Mouse (Mus musculus): Measurements from ENCODE around the gene Cd247.

The Cd247 gene

DNA sequence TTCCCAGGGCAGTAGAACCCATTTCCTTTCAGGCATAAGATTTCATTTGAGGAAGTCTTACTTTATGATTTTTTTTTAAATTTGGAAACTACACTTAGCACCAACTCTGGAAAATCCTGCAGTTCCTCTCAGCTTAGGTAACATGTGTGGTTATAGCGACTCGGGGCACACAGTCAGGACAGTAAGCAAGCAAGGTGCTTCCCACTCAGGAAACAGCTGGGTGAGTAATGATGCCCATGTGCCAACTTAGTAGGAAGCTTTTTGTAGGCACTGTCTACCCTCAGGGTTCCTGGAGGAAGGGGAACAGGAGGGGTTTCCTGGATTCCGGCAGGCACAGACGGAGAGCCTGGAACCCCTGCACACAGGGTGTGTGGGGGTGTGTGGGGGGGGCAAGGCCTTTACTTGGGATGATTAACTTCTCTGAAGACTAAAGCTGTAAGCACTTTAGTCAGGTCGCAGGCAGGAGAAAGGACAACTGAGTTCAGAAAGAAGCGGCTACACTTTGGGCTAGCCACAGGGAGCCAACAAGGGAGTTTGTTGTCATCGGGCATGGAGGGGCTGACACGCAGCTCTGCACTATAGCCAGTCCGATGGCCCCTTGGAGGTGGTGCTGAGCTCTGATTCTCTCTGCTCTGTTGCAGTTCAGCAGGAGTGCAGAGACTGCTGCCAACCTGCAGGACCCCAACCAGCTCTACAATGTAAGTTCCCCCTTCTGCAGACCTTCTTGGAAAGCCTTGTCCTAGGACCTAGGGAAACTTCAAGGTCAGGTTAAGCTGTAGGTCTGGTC, 67.5 kb downstream of the Cd247 start:
- DNase-seq = no peak

DNA sequence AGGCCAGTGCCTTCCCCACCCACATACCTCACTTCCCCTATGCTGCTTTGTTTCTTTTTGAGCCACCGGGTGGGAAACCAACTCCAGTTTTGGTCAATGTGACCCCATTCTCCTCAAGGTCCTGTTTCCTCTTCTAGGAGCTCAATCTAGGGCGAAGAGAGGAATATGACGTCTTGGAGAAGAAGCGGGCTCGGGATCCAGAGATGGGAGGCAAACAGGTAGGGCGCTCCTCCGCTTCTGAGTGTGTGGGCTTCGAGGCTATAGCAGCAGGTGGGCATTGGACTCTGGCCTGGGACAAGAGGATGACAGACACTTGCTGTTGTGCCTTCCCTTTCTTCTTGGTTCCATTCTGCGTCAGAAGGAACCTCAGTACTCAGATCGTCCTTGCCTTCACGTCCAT, 68.8 kb downstream of the Cd247 start:
- no peak for DNase-seq

GRCm38 (mm10) chr1:165858356-165858755, 69.9 kb downstream of the Cd247 start:
- DNase-seq = no peak

GRCm38 (mm10) chr1:165860373-165861234, 72.1 kb downstream of the Cd247 start:
- DNase-seq = no peak

DNA sequence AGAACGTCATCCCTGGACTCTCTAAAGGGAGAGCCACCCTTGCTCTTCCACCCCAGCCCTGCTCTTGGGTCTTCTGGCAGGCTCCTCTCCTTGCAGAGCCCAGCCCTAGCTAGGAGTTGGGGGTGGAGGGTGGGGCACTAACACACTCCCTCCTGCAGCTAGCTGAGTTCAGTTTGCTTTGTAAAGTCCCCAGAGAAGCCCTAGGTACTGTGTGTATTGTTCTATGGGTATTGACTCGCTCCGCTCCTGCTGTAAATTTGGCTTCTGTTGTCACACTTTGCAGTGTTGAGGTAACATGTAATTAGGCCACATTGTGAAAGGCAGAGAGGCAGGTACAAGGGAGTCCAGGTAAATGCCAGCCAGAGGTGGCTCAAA, 72.7 kb downstream of the Cd247 start:
- DNase-seq = no peak

- DNase-seq = no peak
Observed at GRCm38 (mm10) chr1:165862059-165862458, 73.6 kb downstream of the Cd247 start.

GRCm38 (mm10) chr1:165864864-165865795, 76.6 kb downstream of the Cd247 start:
- DNase-seq = no peak

DNA sequence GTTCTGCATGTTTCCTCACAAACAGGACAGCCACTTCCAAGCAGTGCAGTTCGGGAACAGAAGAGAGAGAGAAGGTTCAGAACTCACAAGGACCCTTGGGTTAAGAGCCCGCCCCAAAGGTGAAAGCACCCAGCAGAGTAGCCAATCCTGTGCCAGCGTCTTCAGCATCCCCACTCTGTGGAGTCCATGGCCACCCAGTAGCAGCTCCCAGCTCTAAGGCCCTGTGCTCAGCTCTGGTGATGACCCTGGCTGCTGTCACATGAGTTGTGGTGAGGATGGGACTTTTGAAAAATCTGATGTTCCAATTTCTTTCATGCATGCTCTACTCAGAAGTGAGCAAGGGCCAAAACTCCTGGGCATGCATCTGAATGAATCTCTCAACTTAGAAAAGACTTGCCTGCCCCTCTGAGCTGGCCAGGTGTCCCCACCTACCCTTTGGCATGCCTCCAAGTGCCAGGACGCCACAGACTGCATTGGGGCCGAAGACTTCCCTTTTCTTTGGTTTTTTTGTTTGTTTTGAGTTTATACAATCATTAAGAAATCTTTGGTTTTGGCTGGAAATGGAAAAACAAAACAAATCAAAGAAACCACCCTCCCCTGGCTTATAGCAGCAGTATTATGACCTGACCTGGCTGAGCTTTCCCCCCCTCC, 78.3 kb downstream of the Cd247 start:
- no peak for DNase-seq

DNA sequence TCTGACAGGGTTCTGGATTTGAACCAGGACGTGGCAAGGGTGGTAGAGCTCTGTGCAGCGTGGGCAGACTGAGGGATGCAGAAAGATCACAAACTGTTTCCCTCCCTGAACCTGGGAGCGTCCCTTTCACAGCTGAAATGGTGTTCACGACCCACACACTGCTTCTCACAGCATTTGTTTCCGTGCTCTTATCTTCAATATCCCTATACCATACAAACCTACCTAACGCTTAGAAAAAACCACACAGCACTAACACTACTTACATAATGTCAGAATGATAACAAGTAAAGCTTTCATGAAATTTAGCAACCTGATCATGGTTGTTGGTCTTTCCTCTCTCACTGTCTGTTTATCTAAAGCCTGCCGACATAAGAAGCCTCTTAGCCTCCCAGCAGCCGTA, 80.2 kb downstream of the Cd247 start:
- no peak for DNase-seq

- no peak for DNase-seq
Observed at GRCm38 (mm10) chr1:165874645-165875044, 86.2 kb downstream of the Cd247 start.

DNA sequence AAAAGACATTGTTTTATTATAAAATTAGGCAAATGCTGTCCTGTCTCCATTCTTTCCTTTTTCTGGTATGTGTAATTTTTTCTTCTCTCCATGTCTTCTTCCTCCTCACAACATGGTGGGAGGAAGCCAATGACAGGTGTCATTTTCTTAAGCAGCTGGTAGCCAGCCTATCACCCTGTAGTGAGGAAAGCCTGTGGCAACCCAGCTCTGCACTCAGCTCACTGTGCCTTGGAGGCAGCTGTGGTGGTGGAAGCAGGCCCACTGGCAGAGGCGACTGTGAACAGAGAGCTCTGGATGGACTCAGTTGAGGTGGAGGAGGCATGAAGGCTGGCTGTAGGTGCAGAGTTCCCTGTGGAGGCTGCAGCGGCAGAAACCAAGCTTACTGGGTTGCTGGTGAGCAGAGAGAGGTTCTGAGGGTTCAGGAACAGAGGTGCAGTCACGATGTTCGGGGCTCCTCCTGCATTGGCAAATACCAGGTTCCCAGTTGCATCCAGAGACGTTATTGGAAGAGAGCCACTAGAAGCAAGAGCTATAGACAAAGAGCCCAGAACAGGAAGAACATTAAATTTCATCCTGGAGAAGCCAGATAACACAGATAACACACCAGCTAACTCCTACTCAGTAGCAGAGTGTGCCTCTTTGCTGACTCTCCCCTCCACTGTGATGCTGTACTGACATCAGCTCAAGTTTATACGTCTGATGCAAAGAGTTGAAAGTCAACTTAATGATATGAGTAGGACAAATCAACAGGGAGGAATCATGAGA, 87.2 kb downstream of the Cd247 start:
- DNase-seq = no peak

DNA sequence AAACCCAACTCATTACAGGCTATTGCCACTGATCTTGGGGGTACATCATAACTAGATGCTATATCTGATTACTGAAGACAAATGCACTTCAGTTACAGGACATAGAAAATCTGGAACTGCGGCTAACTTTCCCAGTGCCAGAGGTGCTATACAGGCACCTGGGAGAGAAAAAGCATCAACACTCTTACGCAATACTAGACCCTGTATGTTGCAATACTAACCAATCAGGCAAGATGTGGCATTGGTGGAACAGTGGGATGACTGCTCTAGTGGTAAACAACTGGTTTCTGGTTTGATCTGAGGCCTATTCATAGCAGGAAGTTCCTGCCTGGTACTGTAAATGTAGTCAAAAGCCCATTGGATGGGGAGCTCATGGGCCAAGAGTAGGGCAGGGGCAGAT, 90.3 kb downstream of the Cd247 start:
- DNase-seq = no peak

DNA sequence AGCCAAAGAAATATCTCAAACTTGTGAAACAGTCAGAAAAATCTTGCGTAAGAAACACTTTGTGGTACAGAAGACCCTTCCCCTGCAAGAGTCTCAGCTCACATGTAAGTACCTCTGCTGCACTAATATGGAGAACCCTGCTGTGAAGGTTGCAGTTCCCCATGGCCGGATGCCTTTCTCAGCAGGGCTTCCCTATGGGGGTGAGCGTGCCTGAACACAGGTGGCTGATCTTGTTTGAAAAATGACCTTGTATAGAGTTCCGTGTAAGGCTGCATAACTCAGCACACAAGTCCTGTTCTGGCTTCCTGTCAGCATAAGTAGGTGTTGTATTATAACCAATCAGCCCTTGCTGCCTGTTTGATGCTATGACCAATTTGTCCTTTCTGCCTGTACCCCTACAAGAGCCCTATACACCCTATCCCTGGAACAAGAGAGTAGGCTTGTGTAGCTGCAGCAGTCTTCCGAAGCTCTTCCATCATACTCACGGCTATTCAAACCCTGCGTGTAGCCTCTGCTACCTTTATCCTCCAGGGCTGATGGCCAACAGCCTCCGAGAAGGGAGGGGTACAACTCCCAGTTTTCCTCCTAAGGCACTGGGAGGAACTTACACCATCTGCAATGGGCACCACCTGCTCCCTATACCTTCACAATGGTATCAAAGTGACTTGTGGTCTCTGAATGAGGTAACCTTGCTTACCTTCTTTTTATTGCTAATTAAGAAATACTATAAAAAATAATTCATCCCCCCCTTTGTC, 93.8 kb downstream of the Cd247 start:
- DNase-seq = no peak

DNA sequence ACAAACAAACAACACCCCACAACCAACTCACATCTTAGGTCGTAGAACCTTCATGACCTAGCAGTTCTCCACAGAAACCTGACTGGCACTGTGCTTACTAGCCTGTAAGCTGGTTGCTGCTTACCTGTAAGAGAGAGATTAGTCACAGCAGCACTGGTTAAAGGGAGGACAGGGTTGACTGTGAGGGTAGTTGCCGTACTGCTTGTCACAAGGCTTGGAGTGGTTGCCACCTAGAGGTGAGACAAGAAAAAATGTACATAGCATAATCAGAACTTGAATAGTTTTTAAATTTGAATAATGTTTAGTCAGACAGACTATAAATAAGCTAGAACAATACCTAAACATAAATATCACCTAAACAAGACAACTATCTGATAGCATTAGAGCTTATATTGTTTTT, 103.2 kb downstream of the Cd247 start:
- no peak for DNase-seq

DNA sequence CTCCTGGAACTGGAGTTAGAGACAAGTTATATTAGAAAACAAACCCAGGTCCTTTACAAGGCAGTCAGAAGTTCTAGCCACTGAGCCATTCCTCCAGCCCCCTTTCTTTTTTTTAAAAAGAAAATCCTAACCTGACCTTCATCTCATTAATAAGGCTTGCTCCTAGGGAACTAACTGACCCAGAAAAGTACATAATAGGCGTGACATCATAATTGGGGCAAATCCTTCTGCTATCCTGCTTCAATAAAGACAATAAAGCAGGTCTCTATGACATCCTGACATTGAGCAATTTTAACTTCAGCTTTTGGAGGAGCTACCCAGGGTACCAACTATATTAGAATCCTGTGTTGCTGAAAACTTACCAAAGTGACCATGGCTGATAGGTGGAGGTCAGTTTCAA, 115.1 kb downstream of the Cd247 start:
- DNase-seq = no peak

GRCm38 (mm10) chr1:165908153-165908552, 119.7 kb downstream of the Cd247 start:
- DNase-seq = no peak

- DNase-seq = no peak
Observed at GRCm38 (mm10) chr1:165908806-165909205, 120.3 kb downstream of the Cd247 start.

DNA sequence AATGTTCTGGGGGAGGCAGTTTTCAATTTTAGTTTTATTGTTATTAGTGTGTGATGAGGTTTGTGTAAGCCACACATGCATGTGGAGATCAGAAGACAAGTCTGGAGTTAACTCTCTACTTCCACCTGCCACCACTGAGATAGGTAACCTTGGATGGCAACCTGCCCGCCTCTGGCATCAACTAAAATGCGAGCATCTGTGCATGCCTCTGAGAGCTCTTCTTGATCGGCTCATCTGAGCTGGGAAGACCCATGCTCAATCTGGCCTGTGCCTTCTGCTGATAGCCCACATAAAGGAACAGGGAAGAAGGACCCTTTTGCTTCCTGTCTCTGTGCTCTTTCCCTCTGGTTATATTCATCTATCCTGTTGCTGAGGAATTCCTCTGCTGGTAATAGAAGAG, 121.0 kb downstream of the Cd247 start:
- no peak for DNase-seq

DNA sequence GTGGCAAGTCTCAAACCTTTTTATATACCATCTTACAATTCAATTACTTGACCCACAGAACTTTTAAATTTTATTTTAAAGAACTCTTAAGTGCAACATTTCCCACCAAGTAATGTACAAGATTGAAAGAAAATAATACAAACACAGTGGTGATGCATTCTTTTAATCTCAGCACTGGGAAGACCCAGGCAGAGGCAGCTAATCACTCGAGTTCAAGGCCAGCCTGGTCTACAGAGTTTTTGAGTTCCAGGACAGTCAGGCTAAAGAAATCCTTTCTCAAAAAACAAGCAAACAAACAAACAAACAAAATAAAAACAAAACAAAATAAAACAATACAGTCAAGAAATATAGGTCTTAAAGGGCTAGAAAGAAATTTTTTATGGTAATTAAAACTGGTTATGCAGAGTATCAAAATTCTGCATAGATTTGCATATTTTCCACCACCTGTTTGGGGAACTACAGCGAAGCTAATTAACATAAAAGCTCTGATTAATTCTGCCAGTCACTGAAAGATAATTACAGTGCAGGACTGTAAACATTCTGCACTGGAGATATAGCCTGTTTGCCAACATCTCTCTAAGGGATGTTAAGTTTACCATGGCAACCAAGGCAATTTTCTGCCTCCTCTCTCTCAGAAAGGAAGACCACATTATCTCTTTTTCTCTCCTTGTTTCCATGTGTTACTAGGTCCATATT, 125.4 kb downstream of the Cd247 start:
- DNase-seq = no peak

GRCm38 (mm10) chr1:165914416-165914801, 125.9 kb downstream of the Cd247 start:
- DNase-seq = no peak
